Mouse (Mus musculus) cerebellum, adult 2 months (tissue): Measurements from ENCODE around the gene Cfap299.

ENCODE experiments used
- CTCF ChIP-seq: fragments of 200-500 bp; IDR thresholded peaks from 2 replicates; pipeline ENCODE4 v1.5.1; 2011; ENCODE audit warnings: low read depth, mild to moderate bottlenecking, control low read depth, low read length, moderate library complexity, borderline replicate concordance; ENCODE audit not compliant: insufficient read depth
- POLR2A ChIP-seq: fragments of 200-500 bp; IDR thresholded peaks from 2 replicates; pipeline ENCODE4 v1.6.1; 2011; ENCODE audit warnings: low read length, control low read depth, borderline replicate concordance; ENCODE audit not compliant: insufficient read depth

GRCm38 (mm10) chr5:98585915-98586314 is 256.8 kb downstream of the Cfap299 start:
- TF ChIP-seq CTCF (no peak), POLR2A (no peak)
